Mouse (Mus musculus) ES-Bruce4 (cell line): ENCODE results near the gene Ugt1a5.

Source experiments
- CTCF ChIP-seq: IDR thresholded peaks from one replicate; pipeline ENCODE4 v1.8.1; 2011; ENCODE audit warnings: low read depth, low read length
- EP300 ChIP-seq: IDR thresholded peaks from 2 replicates; pipeline ENCODE4 v1.6.1; 2011; ENCODE audit warnings: low read depth, low read length; ENCODE audit not compliant: insufficient read depth

GRCm38 (mm10) chr1:88165711-88166110 is at the start of gene Ugt1a5:
- TF ChIP-seq CTCF (no peak), EP300 (no peak)
